Mouse (Mus musculus) lung, adult 18-20 months (tissue): ENCODE results near the gene Mgat5.

Source experiments
- DNase-seq, 2 experiments: peaks; one replicate each; pipeline ENCODE4 v3.0.0; 2022; ENCODE audit warnings: mixed read lengths in 2 of 2

Gene Mgat5

GRCm38 (mm10) chr1:127442880-127443877 is 238.4 kb downstream of the Mgat5 start:
- DNase-seq = peak in 1 of 2 experiments; percentile 6

- no peak for DNase-seq
These were observed 240.1 kb downstream of the Mgat5 start for GRCm38 (mm10) chr1:127444836-127445485.

GRCm38 (mm10) chr1:127453397-127453796 is 248.6 kb downstream of the Mgat5 start:
- no peak for DNase-seq

- DNase-seq = peak; percentile 23 to 46
These were observed 254.2 kb downstream of the Mgat5 start for GRCm38 (mm10) chr1:127459015-127459451.

DNA sequence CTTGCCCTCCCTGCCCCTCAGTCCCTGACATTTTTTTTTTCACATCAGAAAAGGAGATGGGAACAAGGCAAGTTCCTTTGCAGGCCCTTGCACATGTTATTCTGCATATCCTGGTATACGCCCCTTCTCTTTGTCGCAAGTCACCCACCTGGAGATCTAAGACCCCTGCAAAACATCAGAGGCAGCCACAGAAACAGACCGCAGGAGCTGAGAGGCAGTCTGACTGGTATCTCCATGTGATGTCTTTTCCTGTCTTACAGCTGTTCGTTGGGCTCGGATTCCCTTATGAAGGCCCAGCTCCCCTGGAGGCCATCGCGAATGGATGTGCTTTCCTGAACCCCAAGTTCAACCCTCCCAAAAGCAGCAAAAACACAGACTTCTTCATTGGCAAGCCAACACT is 254.8 kb downstream of the Mgat5 start:
- DNase-seq = no peak

- DNase-seq = no peak
These were observed 256.2 kb downstream of the Mgat5 start for GRCm38 (mm10) chr1:127461017-127461416.

DNA sequence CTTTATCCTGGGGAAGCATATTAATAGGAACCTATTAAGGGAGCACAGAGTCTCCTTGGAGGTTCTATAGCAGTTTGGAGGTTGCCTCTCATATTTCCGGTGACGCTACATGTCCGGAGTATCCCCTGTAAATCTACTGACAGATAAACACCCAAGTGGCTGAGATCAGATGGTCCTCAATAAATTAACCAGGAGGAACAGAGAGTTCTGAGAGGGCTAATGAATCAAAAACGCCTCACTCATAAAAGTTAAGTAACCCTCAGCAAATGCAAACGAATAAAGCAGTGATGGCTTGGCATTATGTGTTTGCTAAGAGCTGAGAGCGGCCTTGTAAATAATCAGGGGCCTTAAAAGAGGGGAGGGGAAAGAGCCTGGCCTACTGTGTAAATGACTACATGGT is 259.2 kb downstream of the Mgat5 start:
- DNase-seq = no peak

- DNase-seq = no peak
These were observed 260.5 kb downstream of the Mgat5 start for GRCm38 (mm10) chr1:127465292-127465691.

DNA sequence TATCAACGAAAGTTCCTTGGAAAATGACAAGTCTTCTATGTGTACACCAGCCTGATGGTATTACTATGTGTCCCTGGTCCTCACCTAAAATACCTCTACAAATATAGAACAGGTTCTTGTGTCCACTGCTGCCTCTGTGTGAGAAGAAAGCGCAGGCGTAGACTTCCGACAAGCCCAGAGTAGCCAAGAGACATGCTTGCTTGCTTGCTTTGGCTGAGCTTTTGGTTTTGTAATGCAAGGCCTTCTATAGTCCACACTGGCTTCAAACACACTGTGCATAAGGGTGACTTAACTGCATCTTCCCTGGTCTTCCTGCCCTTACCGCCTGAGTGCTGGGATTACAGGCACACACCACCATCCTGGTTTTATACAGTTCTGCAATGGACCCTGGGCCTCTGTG is 262.4 kb downstream of the Mgat5 start:
- DNase-seq = no peak

- DNase-seq = no peak
These were observed 265.4 kb downstream of the Mgat5 start for GRCm38 (mm10) chr1:127470175-127470574.

DNA sequence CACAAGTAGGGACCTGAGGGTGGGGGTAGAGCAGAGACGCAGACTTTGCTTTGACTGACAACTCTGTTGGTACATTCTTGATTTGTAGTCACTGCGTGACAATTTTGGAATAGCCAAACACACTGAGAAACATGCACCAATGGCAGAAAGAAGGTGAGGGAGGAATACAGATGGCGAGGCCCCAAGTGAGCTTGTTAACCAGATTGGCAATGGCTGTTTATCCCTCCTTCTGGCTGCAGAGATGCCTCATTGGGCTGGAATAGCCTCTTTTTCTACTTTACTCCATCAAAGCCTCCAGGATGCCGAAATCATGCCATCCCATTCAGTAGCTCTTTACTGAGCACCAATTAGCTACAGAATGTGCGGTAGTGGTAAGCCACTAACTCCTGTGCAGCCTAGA is 270.9 kb downstream of the Mgat5 start:
- no peak for DNase-seq

GRCm38 (mm10) chr1:127482911-127483310 is 278.1 kb downstream of the Mgat5 start:
- DNase-seq = no peak

- no peak for DNase-seq
These were observed 279.4 kb downstream of the Mgat5 start for GRCm38 (mm10) chr1:127484188-127484587.

DNA sequence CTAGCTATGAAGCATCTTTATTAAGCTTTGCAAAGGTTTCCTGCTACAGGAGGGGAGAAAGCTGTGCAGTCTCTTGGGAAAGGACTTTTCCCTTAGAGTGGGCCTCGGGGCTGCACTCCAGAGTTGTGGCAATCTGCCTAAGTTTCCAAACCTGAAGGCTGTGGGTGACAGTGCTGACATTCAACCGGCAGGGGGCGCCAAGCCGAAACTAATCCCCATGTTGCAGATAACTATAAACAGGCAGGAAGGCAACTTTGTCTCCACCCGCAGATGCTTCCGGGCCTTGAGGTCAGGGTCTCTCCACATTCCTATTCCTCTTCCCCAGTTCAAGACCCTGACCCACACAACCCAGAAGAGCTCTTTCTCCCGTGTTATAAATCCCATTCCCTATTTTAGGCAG is 280.0 kb downstream of the Mgat5 start:
- peak; percentile 37 to 40 for DNase-seq

DNA sequence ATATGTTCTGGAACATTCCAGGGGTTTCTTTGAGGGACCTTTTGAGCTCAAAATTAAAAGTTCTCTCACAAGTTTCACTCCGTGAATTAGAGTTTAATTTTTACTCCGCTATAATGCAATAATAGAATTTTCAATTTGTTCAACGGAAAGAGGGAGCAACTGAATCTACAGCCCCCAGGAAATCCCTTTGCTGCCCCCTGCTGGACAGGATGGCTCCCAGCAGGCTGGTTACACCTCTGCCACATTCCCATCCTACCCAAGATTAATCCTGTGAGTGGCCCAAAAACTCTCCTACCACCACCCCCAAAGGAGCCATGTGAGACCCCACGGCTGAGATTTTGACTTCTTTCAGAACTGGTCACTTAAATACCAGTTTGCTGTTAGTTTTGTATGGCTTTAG is 282.3 kb downstream of the Mgat5 start:
- DNase-seq = peak; percentile 24 to 26

DNA sequence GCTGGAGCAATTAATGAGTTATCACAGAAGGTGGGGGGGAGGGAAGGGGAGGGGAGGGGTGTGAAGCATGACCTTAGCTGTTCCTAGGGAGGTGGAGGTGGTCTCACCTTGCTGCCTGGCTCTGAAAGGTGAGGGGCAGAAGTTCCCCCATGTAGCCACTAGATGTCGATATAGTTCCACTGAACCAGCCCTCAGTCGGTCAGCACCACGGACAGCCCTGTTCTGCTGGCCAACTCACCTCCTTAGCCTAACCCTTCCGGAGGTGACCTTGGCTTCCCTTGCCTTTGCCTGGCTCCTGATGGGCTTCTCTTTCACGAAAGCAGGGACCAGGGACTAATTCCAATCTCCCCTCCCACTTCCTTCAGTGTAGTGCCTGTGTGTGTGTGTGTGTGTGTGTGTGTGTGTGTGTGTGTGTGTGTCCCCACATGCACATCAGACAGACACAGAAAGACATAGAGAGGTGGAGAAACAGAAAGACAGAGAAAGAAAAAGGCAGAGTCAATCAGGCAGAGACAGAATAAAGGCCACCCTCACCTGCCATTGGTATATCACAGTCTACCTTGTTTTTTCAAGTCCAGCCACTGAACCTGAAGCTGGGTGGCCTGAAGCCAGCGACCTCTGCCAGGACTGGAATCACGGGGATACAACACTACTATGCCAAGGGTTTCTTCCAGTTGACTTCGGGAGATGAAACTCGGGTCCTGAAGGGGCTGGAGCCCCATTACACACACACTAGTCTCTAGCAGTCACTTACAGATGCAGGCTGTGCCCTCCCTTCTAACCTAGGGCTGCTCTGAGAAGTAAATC is 292.1 kb downstream of the Mgat5 start:
- DNase-seq = peak; percentile 41 to 60

DNA sequence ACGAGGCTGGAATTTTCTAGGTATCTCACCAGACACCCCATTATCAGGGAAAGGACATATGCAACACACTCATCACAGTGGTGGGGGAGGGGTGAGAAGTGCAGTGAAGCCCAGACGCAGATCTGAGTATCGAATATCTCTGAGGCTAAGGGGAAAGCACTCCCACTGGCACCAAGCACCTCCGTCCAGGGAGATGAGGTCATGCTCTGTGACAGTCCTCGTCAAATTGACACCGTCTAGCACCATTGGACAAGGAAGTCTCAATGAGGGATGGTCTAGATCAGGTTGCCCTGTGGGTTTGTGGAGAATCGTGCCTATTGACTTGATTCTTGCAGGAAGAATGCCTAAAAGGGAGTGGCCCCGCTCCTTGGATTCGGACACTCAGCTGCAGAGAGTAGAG is 293.9 kb downstream of the Mgat5 start:
- DNase-seq = no peak

- peak; percentile 68 to 73 for DNase-seq
These were observed 295.4 kb downstream of the Mgat5 start for GRCm38 (mm10) chr1:127500219-127500618.

DNA sequence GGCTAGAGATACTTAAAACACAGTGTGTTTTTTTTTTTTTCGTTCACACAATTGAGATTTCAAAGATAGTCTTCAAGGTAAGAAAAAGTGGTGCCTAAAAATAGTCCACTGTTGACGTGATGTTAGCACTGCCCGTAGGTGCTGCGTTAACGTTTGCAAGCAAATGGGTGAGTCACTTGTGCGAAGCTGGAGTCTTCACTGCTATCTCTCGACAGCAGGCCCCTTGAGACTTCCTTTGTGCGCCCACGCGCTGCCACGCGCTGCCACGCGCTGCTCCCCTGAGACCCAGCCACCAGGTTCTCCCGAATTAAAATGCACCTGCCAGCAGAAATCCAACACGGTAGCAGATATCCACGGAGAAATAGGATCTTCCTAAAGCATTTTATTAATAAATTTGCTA is 295.9 kb downstream of the Mgat5 start:
- DNase-seq = no peak

GRCm38 (mm10) chr1:127507042-127507650 is 302.3 kb downstream of the Mgat5 start:
- no peak for DNase-seq

DNA sequence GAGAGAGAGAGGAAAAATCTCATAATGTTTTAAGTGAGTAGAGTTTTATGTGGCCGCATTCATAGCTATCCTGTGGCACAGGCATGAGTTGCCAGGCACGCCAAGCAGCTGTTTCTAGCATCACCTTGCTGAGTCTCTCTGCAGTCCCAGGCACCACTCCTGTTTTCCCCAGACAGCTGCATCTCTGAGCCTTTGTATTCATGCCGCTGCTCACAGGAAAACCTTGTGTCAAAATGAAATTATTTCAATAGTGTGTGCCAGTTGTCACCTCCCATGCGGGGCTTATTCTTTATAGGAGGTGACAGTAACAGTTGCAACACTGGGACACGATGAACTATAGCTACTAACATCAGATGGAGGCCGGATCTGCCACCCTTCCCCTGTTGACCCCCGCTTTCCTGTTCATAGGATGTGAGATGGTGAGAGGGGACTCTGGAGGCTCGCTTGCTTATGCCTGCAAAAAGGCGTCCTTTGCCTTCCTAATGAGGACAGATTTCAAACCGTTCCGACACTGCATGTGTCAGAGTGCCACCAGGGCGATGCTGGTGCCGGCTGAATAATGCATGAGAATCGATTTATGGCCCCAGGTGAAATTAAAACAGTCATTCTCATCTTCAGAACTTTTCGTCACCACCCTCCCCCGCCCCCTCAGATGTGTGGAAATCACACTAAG is 303.4 kb downstream of the Mgat5 start:
- DNase-seq = no peak

DNA sequence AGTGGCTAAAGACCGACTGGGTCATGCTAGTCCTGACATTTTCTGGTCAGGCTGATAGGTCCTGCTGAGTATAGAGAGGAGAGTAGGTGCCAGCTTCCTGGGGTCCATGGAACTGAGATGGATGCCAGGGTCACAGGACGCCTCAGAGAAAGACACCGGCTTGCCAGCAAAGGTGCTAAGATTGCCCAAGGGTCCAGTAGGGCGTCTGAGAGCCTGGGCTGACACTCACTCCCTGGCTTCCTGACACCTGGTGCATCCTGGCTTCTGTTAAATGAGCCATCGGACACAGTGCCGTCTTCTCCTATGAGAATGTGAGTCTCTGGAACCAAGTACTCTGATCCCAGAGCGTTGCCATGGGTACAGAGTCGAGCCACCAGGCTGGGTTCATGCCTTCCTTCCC is 304.1 kb downstream of the Mgat5 start:
- DNase-seq = no peak
